Mouse (Mus musculus) E14TG2a.4 (cell line): ENCODE data around the gene Tex22.

Experiments
- H3K27me3 ChIP-seq: 2 replicates; pipeline ENCODE4 v1.6.1; 2014; ENCODE audit warnings: low read length, control low read depth; ENCODE audit not compliant: insufficient read depth
- H3K36me3 ChIP-seq: 2 replicates; pipeline ENCODE4 v1.6.1; 2014; ENCODE audit warnings: low read length, control low read depth; ENCODE audit not compliant: insufficient read depth
- H3K4me1 ChIP-seq: replicated peaks from 2 replicates; pipeline ENCODE4 v1.6.1; 2014; ENCODE audit warnings: low read depth, low read length, control low read depth
- H3K4me3 ChIP-seq: replicated peaks from 2 replicates; pipeline ENCODE4 v1.5.1; 2014; ENCODE audit warnings: mild to moderate bottlenecking, low read length
- H3K9me3 ChIP-seq: 2 replicates; pipeline ENCODE4 v1.6.1; 2014; ENCODE audit warnings: low read length, control low read depth
- CTCF ChIP-seq: conservative IDR thresholded peaks from 2 replicates; pipeline ENCODE4 v1.5.1; 2014; ENCODE audit warnings: low read length
- NANOG ChIP-seq: IDR thresholded peaks from 2 replicates; pipeline ENCODE4 v1.6.1; 2014; ENCODE audit warnings: borderline replicate concordance, low read length, mixed read lengths
- POU5F1 ChIP-seq: IDR thresholded peaks from 2 replicates; pipeline ENCODE4 v1.6.1; 2014; ENCODE audit warnings: low read length, borderline replicate concordance

Gene Tex22

DNA sequence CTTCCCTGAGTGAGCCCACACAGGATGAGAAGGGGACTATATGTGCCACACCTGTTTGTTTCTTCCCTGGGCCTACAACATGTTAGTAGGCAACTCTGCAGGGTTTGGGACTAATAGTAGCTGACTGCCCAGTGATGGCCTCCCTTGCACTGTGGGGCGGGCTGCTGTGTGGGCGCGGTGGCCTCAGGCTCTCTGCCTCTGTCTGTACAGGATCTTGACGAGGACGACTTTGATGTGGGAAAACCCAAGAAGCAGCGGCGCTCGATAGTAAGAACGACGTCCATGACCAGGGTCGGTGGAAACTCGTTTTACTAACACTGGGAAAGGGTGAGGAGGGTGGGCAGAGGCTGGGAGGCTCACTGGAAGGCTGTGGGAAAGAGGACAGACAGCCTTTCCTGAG lies 23.6 kb upstream of the Tex22 start:
- Histone ChIP-seq H3K4me1 (peaks cover 11% of the 10 kb centered on the region), H3K9me3 (no peaks in the 10 kb centered on the region), H3K4me3 (no peak overlapping the region), H3K36me3 (peaks cover 84% of the 10 kb centered on the region), H3K27me3 (no peaks in the 10 kb centered on the region)
- no peak for TF ChIP-seq POU5F1

DNA sequence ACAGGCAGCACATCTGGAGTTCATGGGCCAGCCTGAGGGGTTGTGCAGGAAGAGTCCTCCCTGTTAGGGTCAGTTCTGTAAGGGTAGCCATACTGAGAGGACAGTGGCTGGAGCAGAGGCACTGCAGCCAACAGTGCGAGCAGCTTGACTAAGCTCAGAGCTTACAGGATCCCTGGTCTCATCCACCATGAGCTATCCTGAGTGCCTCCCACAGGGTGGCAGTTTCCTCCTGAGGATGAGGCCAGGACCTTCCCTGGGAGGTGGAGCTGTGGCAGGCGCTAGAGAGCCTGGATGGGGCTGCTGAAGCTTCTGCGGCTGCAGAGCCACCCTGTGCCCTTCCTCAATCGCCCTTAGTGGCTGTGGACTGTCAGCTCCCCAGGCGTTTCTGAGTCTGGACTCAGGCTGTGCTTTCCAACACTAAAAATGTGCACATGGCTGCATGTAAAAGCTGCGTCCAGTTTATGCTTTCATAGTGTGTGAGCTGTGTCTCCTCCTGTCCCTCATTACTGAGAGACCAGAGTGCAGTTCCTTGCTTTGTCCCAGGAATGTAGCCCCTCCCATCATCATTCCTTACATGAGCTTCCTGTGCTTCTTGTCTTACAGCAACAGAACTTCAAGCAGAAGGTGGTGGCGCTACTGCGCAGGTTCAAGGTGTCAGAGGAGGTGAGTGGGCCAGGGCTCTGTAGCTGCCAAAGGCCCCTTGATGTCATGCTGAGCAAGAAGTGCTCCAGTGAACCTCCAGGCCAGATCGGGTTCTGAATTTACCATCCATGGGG lies 22.5 kb upstream of the Tex22 start:
- Histone ChIP-seq H3K36me3 (peaks cover 79% of the 10 kb centered on the region), H3K4me1 (peaks cover 11% of the 10 kb centered on the region), H3K27me3 (no peaks in the 10 kb centered on the region), H3K9me3 (no peaks in the 10 kb centered on the region), H3K4me3 (no peak overlapping the region)
- no peak for TF ChIP-seq POU5F1
- TF ChIP-seq CTCF: no peak
- TF ChIP-seq NANOG: no peak

DNA sequence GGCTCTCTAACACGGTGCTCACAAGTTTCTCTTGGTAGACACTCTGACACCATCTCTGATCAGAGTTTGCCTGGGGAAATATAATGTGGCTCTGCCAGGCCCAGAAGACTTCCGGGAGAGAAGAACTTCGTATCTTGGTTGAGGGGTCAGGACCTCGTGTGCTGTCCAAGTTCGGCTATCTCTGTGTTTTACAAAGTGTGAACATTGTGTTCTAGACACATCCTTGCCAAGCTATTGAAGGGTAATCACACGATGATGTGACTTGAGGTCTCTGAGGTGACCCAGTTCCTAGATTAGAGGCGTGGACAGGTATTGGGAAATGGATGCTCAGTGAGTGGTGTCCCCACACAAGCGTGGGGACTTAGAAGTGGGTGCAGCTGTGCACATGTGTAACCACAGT lies 18.2 kb upstream of the Tex22 start:
- TF ChIP-seq POU5F1 (no peak), NANOG (no peak), CTCF (no peak)
- Histone ChIP-seq H3K4me3 (no peak overlapping the region), H3K9me3 (no peaks in the 10 kb centered on the region)

DNA sequence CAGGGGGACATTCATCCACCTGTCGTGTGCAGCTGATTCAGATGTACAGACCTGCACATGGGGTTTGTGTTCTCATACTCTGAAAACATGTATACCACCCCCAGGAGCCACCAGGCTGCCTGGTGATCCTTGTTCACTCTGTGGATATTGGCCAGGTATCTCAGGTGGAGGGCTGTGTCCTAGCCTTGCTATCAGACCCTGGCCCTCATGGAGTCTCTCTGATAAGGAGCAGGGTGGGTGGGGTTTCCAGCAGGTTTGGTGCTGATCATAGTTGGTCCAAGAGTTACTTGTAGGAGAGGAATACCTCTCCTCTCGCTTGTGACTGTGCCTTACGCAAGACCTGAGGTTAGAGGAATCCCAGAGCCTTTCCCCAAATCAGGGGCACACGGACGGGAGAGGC lies 14.1 kb upstream of the Tex22 start:
- Histone ChIP-seq H3K27me3 (no peaks in the 10 kb centered on the region), H3K4me3 (no peak overlapping the region), H3K4me1 (no peaks in the 10 kb centered on the region), H3K36me3 (peaks cover 86% of the 10 kb centered on the region), H3K9me3 (peaks cover 15% of the 10 kb centered on the region; the same call in 1 of the 2 replicates)
- TF ChIP-seq CTCF (no peak), POU5F1 (no peak), NANOG (no peak)

More for the DNA sequence above, 18.2 kb upstream of the Tex22 start:
- no peaks in the 10 kb centered on the region for H3K27me3 ChIP-seq
- H3K36me3 ChIP-seq: peaks cover 79% of the 10 kb centered on the region
- H3K4me1 ChIP-seq: peaks cover 11% of the 10 kb centered on the region

DNA sequence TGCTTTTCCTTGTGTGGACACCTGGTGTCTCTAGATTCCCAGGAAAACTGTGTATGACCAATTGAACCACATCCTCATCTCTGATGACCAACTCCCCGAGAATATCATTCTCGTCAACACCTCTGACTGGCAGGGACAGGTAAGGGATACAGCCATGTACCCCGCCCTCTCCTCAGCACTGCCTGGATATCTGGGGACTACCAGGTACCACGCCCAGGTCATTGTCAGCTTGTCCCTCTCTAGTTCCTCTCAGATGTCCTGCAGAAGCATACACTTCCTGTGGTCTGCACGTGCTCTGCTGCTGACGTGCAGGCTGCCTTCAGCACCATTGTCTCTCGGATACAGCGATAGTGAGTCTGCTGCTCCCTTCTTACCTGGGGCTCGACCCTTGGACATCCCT lies 12.7 kb upstream of the Tex22 start:
- TF ChIP-seq CTCF (no peak), NANOG (no peak), POU5F1 (no peak)
- no peak overlapping the region for H3K4me3 ChIP-seq

DNA sequence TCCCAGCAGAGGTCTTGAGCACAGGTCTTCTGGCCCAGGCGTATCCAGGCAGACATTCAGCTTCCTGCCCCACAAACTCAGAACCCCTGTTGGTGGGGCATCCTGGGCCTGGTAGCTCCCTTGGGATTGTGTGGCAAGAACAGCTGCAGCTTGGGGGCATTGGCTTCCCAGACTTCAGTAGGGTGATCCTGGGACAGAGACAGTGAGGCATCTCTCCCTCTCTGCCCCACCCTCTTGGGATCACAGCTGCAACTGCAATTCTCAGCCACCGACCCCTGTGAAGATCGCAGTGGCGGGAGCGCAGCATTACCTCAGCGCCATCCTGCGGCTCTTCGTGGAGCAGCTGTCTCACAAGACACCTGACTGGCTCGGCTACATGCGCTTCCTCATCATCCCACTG lies 12.1 kb upstream of the Tex22 start:
- no peaks in the 10 kb centered on the region for H3K4me1 ChIP-seq
- peaks cover 15% of the 10 kb centered on the region; the same call in 1 of the 2 replicates for H3K9me3 ChIP-seq
- TF ChIP-seq NANOG (no peak), CTCF (no peak), POU5F1 (no peak)
- H3K27me3 ChIP-seq: no peaks in the 10 kb centered on the region
- H3K36me3 ChIP-seq: peaks cover 95% of the 10 kb centered on the region
- H3K4me3 ChIP-seq: no peak overlapping the region

More for the DNA sequence above, 12.7 kb upstream of the Tex22 start:
- Histone ChIP-seq H3K36me3 (peaks cover 95% of the 10 kb centered on the region), H3K4me1 (no peaks in the 10 kb centered on the region), H3K27me3 (no peaks in the 10 kb centered on the region), H3K9me3 (peaks cover 15% of the 10 kb centered on the region; the same call in 1 of the 2 replicates)

DNA sequence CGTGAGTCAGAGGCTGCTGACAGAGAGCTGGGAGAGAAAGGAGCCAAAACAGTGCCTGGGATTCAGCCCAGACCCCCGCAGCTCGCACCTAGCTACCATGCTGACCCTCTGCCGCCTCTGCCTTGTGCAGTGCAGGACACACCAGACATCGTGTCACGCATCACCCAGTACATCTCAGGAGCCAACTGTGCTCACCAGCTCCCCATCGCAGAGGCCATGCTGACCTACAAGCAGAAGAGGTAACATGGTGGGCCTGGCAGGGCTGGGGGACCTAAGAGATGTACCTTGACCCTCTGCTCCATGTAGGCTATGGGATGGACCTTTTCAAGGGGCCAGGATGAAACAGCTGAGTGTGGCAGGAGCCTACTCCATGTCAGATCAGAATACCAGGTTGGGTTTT lies 10.6 kb upstream of the Tex22 start:
- H3K36me3 ChIP-seq: peaks cover 97% of the 10 kb centered on the region
- H3K9me3 ChIP-seq: peaks cover 15% of the 10 kb centered on the region; the same call in 1 of the 2 replicates
- H3K27me3 ChIP-seq: no peaks in the 10 kb centered on the region
- TF ChIP-seq NANOG: no peak
- TF ChIP-seq CTCF: no peak
- TF ChIP-seq POU5F1: no peak
- H3K4me1 ChIP-seq: no peaks in the 10 kb centered on the region; the same call in 1 of the 2 replicates
- no peak overlapping the region for H3K4me3 ChIP-seq

DNA sequence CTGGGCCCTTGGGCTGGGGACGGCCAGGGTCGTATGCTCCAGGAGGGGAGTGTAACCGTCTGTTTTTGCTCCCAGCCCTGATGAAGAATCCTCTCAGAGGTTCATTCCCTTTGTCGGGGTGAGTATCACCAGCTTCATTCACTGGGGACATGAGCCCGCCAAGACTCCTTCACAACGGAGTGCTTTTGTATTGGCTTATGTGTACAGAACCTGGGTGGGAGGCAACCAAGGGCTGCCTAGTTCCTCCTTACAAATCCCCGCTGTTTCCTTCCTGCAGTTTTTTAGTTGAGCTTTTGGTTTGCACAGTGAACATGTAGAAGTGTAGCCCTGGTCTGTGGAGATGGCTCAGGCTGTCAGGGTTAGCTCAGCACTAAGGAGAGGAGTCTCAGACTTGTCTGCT lies 6.3 kb upstream of the Tex22 start:
- no peak overlapping the region for H3K4me3 ChIP-seq
- 0 out of 2 replicates have a peak, but pooled peaks cover 6% of the 10 kb centered on the region for H3K9me3 ChIP-seq
- TF ChIP-seq CTCF (no peak), POU5F1 (no peak)

DNA sequence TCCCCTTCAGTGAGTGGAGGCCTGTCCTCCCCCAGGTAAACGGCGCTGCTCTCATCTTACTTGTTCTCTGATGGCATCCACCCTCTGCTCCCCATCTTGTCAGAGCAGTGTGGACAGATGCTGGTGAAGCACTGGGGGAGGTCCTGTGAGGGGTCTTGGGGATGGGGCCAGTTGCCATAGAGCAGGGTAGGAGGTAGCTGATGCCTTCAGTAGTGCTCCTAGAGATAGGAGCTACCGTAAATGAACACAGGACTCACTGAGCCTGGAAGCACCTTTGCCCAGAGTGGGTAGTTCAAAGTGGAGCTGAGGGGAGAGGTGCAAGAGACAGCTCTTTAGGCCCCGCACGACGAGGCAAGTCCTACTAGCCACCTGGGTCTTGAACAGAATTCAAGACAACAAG lies 4.9 kb upstream of the Tex22 start:
- H3K4me3 ChIP-seq: no peak overlapping the region
- H3K9me3 ChIP-seq: 0 out of 2 replicates have a peak, but pooled peaks cover 4% of the 10 kb centered on the region
- TF ChIP-seq CTCF: no peak
- TF ChIP-seq POU5F1: no peak
- no peak for TF ChIP-seq NANOG
- H3K36me3 ChIP-seq: peaks cover 76% of the 10 kb centered on the region
- H3K4me1 ChIP-seq: peaks cover 19% of the 10 kb centered on the region
- no peaks in the 10 kb centered on the region for H3K27me3 ChIP-seq

More for the DNA sequence above, 6.3 kb upstream of the Tex22 start:
- Histone ChIP-seq H3K36me3 (peaks cover 90% of the 10 kb centered on the region), H3K27me3 (no peaks in the 10 kb centered on the region), H3K4me1 (peaks cover 6% of the 10 kb centered on the region)
